Mouse (Mus musculus): ENCODE results near the gene Ssh2. TPM values are rescaled to one million over a fixed set of nuclear protein-coding genes. Genes with fewer than 3 reads are reported as not detected.

Ssh2 gene
- total RNA-seq, 2 experiments from 2014 or later: 84.5 to 104 TPM

DNA sequence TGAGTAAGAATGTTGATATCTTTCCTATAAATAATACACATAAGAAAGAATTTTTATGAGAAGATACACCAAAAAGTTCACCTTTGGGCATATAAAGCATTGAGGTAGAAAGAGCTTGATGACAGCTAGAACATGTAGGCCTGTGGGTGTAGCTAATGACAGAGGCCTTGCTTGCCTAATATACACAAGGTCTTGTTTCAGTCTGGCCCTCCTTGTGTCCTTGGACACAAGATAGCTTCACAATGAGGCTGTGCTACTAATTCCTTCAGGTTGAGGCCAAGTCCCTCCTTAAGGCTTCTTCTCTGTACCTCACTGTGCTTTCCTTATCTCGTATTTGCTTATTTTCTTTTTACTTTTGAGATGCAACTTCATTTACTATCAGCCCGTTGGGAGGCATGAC, 114.4 kb downstream of the Ssh2 start:
- no peak for ATAC-seq (ENCODE audit: poor library complexity, severe bottlenecking)

DNA sequence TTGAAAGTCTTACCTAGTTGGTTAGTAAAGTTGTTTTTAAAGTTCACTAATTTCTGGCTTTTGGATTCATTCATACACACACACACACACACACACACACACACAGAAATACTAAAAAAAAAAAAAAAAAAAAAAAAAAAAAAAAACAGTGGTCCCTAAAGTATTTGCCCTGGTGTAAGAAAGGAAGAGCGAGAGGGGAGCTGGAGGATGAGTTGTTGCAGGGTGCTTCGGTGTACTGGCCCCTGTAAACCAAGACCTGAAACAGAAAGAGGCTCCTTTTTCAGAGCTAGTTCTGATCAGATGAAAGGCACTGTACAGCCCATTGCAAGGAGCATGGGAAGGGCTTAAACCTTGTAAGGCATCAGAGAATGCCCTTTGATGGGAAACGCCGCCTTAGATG, 131.2 kb downstream of the Ssh2 start:
- ATAC-seq (ENCODE audit: poor library complexity, severe bottlenecking): no peak

DNA sequence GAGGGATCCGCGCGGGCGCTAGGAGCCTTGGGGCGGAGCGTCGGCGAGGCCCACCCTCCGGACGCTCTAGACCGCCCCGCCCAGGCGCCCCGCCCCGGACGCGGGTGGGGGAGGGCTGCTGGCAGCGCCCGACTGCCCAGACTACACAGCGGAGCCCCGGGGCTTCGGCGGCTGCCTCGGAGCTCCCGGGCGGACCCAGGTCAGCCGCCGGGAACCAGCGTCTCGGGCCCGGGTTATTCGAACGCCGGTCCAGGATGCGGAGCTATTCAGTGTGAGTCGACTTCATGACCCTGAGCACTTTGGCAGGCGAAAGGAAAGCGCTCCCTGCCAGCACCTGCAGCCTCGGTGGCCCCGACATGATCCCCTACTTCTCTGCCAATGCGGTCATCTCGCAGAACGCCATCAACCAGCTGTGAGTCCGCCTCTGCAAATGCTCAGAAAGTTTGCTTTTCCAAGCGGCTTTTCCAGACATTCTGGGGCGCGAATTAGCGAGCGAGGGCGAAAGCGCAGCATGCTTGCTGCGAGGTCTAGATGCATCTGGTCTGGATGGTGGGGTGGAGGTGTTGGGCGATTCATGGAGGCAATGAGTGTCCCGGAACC, 132.2 kb downstream of the Ssh2 start:
- peak; percentile 100 for ATAC-seq (ENCODE audit: poor library complexity, severe bottlenecking)

DNA sequence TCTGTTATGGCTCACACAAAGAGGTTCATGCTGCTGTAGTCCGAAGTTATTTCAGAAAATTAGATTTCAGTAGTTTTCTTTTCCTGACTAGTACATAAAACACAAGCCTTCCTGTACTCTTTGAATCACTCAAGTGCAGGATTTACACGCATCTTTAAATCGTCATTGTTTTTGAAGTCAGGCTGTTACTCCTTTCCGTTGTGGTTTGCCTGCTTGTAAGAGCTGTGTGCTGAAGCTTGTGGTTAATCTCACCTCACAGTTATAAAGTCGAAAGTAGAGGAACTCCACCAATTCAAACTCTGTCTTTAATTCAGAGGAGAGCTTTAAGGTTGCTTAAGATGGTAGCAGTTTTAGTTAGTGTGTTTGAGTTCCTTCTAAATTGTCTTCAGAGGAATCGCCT, 132.9 kb downstream of the Ssh2 start:
- ATAC-seq (ENCODE audit: poor library complexity, severe bottlenecking): peak; percentile 19; the same call in 1 of the 2 replicates

DNA sequence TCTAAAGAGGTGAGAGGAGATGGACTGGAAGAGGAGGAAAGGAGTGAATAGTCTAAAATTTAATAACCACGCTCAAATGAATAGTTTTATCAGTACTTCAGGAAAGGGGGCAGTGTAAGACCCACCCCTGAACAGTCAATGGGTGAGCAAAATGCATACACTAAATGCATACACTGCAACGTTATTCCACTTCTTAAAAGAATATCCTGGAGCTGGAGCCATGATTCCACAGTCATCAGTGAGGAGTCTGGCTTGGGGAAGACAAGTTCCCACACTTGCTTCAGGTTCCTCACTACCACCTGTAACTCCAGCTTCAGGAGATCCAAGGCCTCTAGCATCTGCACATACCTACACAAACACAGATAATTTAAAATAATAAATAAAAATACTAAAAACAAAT, 133.6 kb downstream of the Ssh2 start:
- no peak for ATAC-seq (ENCODE audit: poor library complexity, severe bottlenecking)

GRCm38 (mm10) chr11:77355055-77355454, 139.0 kb downstream of the Ssh2 start:
- no peak for ATAC-seq (ENCODE audit: poor library complexity, severe bottlenecking)

DNA sequence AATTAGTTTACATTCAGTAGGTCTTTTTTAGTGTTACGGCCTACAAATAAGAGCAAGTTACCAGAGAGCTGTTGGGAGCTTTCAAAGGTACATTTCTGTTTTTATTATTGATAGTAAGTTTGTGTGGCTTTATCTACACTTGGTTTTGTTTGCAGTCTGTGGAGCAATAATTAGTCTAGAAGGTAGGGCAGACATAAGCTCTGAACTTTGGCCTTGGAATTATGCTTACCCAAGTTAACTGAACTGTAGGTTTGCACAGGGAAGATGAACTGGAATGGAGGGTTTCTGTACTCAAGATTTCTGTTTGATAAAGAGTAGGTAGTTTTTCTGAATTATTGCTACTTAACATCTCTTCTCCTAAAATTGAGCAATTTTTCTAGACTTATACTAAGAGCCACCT, 141.8 kb downstream of the Ssh2 start:
- ATAC-seq (ENCODE audit: poor library complexity, severe bottlenecking): no peak

- ATAC-seq (ENCODE audit: poor library complexity, severe bottlenecking): no peak
Observed at GRCm38 (mm10) chr11:77363476-77363875, 147.4 kb downstream of the Ssh2 start.

GRCm38 (mm10) chr11:77364376-77364775, 148.3 kb downstream of the Ssh2 start:
- no peak for ATAC-seq (ENCODE audit: poor library complexity, severe bottlenecking)

- no peak for ATAC-seq (ENCODE audit: poor library complexity, severe bottlenecking)
Observed at GRCm38 (mm10) chr11:77365706-77366386, 149.8 kb downstream of the Ssh2 start.

DNA sequence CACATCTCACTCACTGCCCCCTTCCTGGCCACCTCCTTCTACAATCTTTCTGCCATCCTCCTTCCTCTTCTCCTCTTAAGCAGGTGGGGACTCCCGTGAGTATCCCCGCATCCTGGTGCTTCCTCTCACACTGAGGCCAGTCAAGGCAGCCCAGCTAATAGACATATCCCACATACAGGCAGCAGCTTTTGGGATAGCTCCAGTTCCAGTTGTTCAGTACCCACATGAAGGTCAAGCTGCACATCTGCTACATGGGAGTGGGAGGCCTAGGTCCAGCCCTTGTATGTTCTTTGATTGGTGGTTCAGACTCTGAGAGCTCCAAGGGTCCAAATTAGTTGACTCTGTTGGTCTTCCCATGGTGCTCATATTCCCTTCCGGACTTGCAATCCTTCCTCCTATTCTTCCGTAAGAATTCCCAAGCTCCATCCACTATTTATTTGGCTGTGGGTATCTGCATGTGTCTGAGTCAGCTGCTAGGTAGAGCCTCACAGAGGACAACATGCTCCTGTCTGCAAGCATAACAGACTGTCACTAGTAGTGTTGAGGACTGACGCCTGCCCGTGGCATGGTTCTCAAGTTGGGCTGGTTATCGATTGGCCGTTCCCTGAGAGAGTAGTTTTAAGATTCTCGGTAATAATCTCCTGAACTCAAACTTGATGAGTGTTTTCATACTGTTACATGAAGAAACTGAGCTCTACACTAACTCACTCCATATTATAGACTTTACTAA, 151.6 kb downstream of the Ssh2 start:
- no peak for ATAC-seq (ENCODE audit: poor library complexity, severe bottlenecking)

DNA sequence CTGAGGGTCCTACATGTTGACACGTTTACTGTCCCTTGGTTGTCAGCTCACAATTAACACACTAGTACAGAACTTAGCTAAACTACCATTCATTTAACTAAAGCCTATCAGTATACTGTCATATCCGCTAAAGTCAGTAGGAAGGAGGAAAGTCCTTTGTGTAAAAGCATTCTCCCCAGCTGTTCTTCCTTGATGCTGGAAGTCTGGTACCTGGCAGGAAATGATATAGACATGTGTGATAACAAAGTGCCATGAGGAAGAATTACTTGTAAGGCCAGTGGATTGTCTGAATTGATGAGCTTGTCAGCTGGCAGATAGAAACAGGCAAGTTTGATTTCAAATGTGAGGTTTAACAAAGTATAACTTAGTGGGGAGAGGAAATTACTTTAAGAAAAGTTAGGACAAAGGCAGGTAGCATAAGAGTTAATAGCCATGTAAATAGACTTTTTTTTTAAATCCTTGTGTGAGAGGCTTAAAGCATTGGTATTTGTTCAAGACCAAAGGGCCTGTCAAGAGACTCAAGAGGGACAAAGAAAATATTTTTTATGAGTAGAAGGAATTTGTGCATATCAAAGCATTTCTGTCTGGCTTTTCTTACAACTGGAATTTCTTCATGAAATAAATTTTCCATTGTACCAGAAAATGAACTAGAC, 153.2 kb downstream of the Ssh2 start:
- ATAC-seq (ENCODE audit: poor library complexity, severe bottlenecking): no peak

DNA sequence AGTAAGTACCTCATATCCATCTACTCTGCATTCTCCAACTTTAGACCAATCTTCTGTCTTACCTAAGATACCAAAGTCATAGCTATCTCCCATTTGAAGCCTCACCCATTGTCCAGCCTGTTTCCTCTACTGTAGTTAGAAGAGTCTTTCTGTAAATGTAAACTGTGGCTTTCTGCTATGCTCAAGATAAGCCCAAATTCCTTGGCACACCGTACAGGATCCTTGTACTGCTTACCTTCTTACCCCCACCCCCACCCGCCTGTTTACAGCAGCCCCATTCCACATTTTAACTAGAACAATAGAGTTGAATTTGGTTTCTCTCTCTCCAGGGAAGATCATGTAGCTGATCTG, 153.7 kb downstream of the Ssh2 start:
- ATAC-seq (ENCODE audit: poor library complexity, severe bottlenecking): no peak

DNA sequence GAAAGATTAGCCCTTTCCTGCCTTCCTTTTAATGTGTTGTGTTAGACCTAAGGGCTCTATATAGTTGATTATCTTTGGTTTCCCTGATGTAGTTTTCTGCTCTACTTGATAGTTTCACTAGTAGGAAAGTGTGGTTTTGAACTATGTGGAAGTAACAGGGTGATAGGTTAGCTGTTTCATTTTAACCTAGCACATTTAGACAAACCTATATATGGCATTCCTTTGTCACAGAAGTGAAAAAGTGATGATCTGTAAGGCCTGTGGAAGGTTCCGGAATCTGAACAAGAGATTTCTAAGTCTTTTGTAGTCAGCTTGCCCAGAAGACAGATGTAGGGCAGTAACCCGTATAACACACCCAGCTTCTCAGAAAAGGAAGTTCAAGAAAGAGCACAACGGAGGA, 155.0 kb downstream of the Ssh2 start:
- peak; percentile 43 for ATAC-seq (ENCODE audit: poor library complexity, severe bottlenecking)

DNA sequence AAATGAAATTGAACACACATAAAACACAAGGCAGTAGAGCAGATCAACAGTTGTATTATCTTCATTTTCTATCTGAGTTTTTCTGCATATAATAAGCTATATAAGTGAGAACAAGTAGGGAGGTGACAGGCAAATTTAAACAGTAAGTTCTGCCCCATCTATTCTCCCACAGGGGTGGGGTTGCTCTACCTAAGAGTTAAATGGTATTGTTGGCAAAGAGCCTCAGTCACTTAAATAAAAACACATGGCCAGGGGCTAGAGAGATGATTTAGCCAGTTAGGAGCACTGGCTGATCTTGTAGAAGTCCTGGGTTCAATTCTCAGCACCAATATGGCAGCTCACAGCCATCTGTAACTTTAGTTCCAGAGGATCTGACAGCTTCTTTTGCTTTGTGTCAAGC, 155.6 kb downstream of the Ssh2 start:
- ATAC-seq (ENCODE audit: poor library complexity, severe bottlenecking): no peak

DNA sequence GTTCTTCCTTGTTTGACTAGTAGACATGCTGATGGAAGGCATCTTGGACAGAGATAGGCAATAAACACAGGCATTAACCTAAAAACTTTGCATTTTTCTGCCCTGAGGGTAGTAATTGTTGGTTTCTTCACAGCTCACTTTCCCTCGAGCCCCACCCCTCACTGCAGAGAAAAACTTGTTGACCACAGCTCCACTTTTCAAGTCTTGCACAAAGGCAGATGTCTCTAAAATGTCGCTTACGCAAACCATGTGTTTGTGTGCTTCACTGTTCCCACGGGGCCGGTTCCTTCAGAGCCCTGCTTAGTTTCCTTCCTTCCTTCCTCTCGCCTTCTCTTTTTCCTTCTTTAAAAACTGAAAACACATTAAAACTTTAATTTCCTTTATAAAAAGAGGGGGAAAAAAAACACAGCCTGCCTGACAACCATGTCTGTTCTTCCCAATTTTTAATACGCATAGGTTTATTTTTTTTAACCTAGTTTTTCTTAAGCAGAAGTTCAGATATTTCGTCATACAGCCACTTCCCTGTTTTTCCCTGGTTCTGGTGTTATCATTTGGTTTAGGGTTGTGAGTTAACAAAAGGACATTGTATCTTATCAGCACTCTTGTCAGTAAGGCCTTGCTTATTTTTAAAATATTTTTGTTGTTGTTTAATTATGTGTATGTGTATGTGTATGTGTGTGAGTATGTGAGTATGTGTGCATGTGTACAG, 156.3 kb downstream of the Ssh2 start:
- ATAC-seq (ENCODE audit: poor library complexity, severe bottlenecking): peak; percentile 91

DNA sequence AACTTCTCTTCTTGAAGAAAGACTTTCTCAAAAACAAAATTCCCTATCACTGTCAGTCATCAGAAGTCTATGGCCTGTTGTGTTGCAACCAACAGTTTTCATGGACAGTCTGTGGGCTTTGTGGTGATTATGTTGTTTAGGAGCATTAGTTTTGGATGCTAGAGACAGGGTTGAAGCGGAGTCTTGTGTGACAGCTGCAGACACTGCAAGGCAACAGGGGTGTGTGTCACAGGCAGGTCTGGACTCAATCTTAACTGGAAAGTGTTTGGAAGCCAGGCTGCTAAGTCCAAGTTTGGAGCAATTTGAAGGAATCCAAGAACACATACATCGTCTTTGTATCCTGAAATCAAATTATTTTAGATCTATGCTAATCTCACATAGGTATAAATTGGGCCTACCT, 162.5 kb downstream of the Ssh2 start:
- no peak for ATAC-seq (ENCODE audit: poor library complexity, severe bottlenecking)

GRCm38 (mm10) chr11:77381174-77381573, 165.1 kb downstream of the Ssh2 start:
- ATAC-seq (ENCODE audit: poor library complexity, severe bottlenecking): no peak

DNA sequence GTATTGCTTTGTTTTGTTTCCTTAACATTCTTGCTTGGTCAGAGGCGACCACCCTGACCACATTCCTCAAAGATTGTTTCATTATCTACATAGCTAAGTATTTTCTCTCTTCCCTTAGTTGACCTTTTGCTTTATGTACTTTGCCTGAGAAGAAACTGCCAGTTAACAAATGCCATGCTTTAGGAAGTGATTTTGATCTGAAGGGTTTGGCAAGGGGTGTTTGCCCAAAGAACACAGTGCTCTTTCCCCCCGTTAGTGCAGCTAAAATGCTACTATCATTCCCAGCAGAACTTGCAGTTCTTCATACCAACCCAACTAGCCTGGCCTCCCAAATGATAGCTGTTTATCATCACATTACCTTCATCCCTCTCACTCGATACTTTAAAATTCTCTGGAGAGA, 168.1 kb downstream of the Ssh2 start:
- ATAC-seq (ENCODE audit: poor library complexity, severe bottlenecking): no peak

DNA sequence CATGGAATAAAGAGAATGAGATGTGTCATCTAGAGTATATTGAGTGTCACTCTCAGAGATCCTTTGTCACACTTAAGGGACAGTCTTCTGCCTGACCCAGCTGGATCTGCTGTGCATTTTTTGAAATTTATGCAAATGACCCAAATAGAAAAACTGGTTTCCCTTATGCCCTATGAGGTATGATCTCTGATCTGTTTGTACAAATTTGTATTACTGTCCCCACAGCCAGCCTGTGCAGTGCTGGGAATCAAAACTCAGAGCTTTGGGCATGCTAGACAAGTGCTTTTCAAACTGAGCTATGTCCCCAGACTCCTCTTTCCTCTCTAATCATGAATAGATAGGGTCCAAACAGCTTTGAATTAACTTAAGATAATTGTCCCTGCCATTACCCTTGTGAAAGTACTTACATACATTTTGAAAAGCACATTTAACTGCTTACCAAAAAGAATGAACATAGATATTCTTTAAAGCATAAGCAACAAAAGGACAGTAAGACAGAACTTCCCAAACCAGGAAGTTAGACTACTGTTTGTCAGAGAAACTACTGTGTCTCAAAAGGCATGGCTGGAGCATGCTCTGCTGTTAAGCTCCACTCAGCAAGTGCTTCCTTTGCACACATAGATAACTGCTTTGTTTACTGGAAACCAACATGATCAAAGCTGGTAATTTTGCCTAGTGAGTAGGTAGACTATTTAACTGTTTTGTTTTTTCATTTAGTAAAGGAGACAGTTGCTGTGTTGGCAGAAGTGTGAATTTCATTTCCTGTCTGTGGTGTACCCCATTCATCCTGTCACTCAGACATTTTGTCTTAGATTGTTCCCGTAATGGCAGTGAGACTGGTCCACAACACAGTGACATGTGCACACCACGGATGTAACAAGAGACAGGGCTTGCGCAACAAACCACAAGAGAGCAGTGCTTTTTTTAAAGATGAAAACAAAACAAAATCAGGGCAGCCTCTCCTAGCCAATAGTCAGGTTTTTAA, 169.9 kb downstream of the Ssh2 start:
- peak; percentile 100 for ATAC-seq (ENCODE audit: poor library complexity, severe bottlenecking)

All from megakaryocyte, adult 5-6 weeks (primary cell).